Mouse (Mus musculus) lung, postnatal 36 days (tissue): Measurements from ENCODE around the gene 1600002K03Rik.

ENCODE experiments used
- DNase-seq: peaks from one replicate; pipeline ENCODE4 v3.0.0; 2022; ENCODE audit warnings: mixed read lengths

Gene 1600002K03Rik

GRCm38 (mm10) chr10:80141786-80142529 is 30.8 kb upstream of the 1600002K03Rik start:
- DNase-seq, result peak; percentile 99

GRCm38 (mm10) chr10:80142530-80142925 is 30.2 kb upstream of the 1600002K03Rik start:
- DNase-seq, result peak; percentile 58

GRCm38 (mm10) chr10:80143664-80144063 is 29.1 kb upstream of the 1600002K03Rik start:
- no peak for DNase-seq

- no peak for DNase-seq
These were observed 28.6 kb upstream of the 1600002K03Rik start for GRCm38 (mm10) chr10:80144159-80144558.

- DNase-seq, result peak; percentile 88
These were observed 27.6 kb upstream of the 1600002K03Rik start for GRCm38 (mm10) chr10:80144864-80145838.

- DNase-seq, result peak; percentile 79
These were observed 26.8 kb upstream of the 1600002K03Rik start for GRCm38 (mm10) chr10:80145896-80146295.

GRCm38 (mm10) chr10:80146568-80147011 is 26.2 kb upstream of the 1600002K03Rik start:
- no peak for DNase-seq

- no peak for DNase-seq
These were observed 25.5 kb upstream of the 1600002K03Rik start for GRCm38 (mm10) chr10:80147146-80147718.

- peak; percentile 86 for DNase-seq
These were observed 24.8 kb upstream of the 1600002K03Rik start, which contains the start of gene Midn for GRCm38 (mm10) chr10:80147719-80148601. Gene Midn (plus strand): TSS chr10:80148272.

GRCm38 (mm10) chr10:80148610-80149290 is 24.0 kb upstream of the 1600002K03Rik start:
- peak; percentile 95 for DNase-seq

GRCm38 (mm10) chr10:80149291-80150225 is 23.2 kb upstream of the 1600002K03Rik start:
- DNase-seq, result peak; percentile 99

GRCm38 (mm10) chr10:80150226-80151210 is 22.2 kb upstream of the 1600002K03Rik start:
- peak; percentile 50 for DNase-seq

- peak; percentile 88 for DNase-seq
These were observed 21.3 kb upstream of the 1600002K03Rik start for GRCm38 (mm10) chr10:80151211-80152034.

GRCm38 (mm10) chr10:80152071-80152872 is 20.5 kb upstream of the 1600002K03Rik start:
- DNase-seq, result peak; percentile 82

- DNase-seq, result peak; percentile 61
These were observed 19.9 kb upstream of the 1600002K03Rik start for GRCm38 (mm10) chr10:80152873-80153260.

- DNase-seq, result no peak
These were observed 19.0 kb upstream of the 1600002K03Rik start for GRCm38 (mm10) chr10:80153713-80154112.

GRCm38 (mm10) chr10:80154384-80154783 is 18.4 kb upstream of the 1600002K03Rik start:
- DNase-seq, result no peak
